Mouse (Mus musculus) brown adipose tissue, adult 24 weeks (tissue): ENCODE measurements at regions not wholly inside any gene's neighbourhood (a gene's known extent, or its start where the extent isn't known, plus 50 kb on each side); places are given as distances from the start of the nearest gene placed in this dataset.

ENCODE experiments used
- H3K27ac ChIP-seq: fragments of 200-500 bp; replicated peaks from 2 replicates; pipeline ENCODE4 v1.5.1; 2012; ENCODE audit warnings: low read depth, mild to moderate bottlenecking, low read length
- H3K4me1 ChIP-seq: fragments of 200-500 bp; 2 replicates; pipeline ENCODE4 v1.6.1; 2012; ENCODE audit warnings: low read length, mixed read lengths; ENCODE audit not compliant: control insufficient read depth, insufficient read depth, insufficient read length
- H3K4me3 ChIP-seq: fragments of 200-500 bp; 2 replicates; pipeline ENCODE4 v1.5.1; 2012; ENCODE audit warnings: low read depth, mild to moderate bottlenecking, low read length, moderate library complexity; ENCODE audit not compliant: insufficient read depth

DNA sequence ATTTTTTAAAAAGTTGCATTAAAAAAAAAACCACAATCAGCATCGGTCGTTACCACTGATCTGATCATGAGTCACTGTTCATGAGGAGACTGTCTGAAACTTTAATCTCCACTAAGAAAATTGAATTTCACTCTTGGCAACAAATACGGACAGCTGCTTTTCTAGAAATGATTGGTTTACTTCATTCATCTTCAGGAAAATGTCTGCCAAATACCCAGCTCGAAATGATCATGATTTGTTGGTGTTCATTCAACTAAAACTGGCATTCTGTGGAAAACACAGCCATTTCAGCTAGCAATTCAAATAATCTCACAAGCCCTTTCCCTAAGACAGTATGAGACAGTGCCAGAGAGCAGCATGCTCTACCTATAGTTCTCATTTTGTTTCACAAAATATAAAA lies 312.7 kb upstream of the Gm21798 start:
- H3K27ac ChIP-seq: no peak overlapping the region
- no peaks in the 10 kb centered on the region for H3K4me1 ChIP-seq
- H3K4me3 ChIP-seq: no peak overlapping the region

DNA sequence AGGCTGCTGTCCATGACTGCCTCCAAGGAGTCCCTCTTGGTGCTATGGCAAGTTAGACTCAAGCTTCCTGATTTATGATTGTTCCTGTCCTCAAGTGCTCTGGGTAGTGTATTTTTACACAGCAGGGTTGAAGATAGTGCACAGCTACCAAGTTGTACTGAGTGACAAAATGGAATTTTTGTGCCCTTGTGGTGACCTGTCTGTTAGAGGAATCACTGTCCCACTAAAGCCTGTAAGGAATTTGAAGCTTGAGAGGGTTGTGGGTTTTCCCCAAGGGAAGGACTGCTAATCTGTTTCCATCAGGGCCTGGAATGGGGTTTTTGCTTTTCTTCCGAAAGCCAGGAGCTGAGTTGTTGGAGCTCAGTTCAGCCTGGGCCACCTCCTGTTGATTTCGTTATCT lies 306.8 kb upstream of the Gm21798 start:
- no peak overlapping the region for H3K4me3 ChIP-seq
- H3K4me1 ChIP-seq: no peaks in the 10 kb centered on the region
- no peak overlapping the region for H3K27ac ChIP-seq

- H3K4me1 ChIP-seq: no peaks in the 10 kb centered on the region
- H3K27ac ChIP-seq: no peak overlapping the region
- no peak overlapping the region for H3K4me3 ChIP-seq
These were observed 306.3 kb upstream of the Gm21798 start for GRCm38 (mm10) chr15:64511176-64511575.

DNA sequence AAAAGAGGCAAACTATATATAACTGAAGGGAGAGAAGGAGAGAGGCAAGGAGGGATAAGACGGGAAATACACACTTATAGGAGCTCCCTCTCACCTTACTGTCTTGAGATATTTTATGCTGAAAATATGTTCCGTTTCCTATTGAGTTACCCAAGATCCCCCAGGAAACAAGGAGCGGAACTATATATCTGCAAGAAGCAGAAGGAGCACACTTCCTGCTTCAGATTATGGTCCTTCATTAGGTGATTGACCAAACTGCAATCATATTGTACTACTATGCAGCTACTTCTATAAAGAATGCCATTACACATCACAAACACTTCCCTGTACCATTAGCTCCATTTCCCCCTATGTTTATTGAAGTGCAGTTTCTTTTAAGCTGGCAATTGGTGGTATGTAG lies 304.9 kb upstream of the Gm21798 start:
- H3K27ac ChIP-seq: no peak overlapping the region
- H3K4me1 ChIP-seq: no peaks in the 10 kb centered on the region
- H3K4me3 ChIP-seq: no peak overlapping the region

DNA sequence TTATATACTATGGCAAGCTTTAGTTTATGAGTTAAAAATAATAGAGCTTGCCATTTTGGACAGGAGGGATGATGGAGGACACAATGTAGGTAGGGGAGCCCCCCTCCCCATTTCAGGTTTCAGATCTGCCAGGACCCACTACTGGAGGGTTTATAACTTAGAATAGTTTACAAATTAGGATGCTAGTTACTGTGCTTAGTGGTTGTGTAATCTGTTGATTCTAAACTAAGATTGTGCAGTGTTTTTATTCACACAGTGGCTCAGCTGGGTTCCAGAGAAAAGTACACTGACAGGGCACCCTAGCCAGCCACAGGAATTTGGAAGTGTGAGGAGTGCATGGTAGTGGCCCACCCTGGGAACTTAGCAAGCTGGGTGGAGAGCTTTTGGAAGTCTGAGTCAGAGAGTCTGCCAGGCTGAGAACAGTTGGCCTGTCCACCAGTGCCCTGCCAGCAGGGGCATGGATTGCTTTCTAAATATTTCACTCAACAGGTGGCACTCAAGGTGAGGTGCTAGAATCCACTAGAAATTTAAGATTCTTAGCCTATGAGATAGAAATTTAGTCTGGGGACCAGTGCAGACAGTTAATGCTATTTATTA lies 303.9 kb upstream of the Gm21798 start:
- H3K27ac ChIP-seq: no peak overlapping the region
- no peak overlapping the region for H3K4me3 ChIP-seq
- H3K4me1 ChIP-seq: no peaks in the 10 kb centered on the region

GRCm38 (mm10) chr15:64515179-64515578 lies 302.3 kb upstream of the Gm21798 start:
- no peaks in the 10 kb centered on the region for H3K4me1 ChIP-seq
- H3K27ac ChIP-seq: no peak overlapping the region
- no peak overlapping the region for H3K4me3 ChIP-seq

DNA sequence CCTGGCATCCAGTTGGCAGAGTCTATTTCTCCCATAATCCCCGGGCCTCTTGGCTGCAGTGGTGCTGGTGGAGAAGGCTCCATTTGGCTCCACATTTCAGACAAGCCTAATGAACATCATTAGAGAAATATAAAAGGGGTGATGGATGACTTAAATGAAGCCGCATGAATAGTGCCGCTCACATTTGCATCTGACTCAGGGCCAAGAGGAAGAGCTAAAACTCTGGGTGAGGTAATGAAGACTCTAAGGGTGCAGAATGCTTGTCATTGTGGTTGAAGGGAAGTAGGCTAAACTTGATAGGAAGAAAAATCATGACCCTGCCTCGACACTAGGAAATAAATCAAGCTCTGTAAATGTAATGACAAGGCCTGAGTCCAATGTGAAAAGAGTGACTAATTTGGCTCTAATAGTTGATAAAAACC lies 298.3 kb upstream of the Gm21798 start:
- Histone ChIP-seq H3K4me3 (no peak overlapping the region), H3K4me1 (no peaks in the 10 kb centered on the region)

GRCm38 (mm10) chr15:64520568-64520967 lies 296.9 kb upstream of the Gm21798 start:
- Histone ChIP-seq H3K4me1 (no peaks in the 10 kb centered on the region), H3K27ac (no peak overlapping the region), H3K4me3 (no peak overlapping the region)

More for the DNA sequence above, 298.3 kb upstream of the Gm21798 start:
- H3K27ac ChIP-seq: no peak overlapping the region

DNA sequence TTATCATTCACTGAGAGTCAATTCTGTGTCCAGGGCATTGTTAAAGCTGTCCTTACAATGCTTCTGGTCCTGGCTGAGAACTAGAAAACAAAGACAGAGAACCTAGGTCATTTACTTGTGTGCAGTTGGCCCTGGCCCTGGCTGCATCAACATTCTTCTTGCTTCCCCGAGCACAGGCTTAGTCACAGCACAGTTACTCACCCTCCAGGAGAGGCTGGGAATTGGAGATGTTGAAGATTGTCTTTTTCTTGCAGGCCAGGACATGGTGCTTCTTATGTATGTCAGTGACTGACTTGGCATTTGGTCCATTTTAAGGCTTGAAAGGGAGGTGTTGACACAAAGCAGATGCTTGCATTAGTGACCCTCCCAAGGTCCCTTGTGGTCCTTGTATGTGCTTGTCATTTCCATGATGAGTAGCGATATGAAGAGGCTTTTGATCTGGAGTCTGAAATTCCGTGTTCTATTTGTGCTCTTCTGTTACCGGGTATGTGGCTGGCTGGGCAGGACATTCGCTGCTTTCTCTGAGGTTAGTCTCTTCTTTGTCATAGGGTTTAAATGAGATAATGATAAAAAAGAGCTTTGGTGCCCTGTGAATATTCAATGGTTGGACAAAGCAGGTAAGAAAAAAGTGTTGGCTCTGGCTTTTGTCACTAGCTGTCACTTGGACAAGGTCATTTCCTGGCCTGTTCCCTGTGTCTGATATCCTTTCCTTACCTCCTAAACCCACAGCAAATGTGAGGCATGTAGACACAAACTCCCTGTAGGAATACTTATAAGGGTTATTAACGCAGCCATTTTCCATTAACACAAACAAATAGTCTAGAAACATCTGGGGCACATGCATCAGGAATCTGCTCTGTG lies 285.0 kb upstream of the Gm21798 start:
- H3K27ac ChIP-seq: no peak overlapping the region
- H3K4me3 ChIP-seq: no peak overlapping the region

GRCm38 (mm10) chr15:64533169-64533795 lies 284.2 kb upstream of the Gm21798 start:
- no peak overlapping the region for H3K4me3 ChIP-seq
- no peaks in the 10 kb centered on the region; the same call in 1 of the 2 replicates for H3K4me1 ChIP-seq
- H3K27ac ChIP-seq: no peak overlapping the region; the same call in 1 of the 2 replicates

More for the DNA sequence above, 285.0 kb upstream of the Gm21798 start:
- no peaks in the 10 kb centered on the region; the same call in 1 of the 2 replicates for H3K4me1 ChIP-seq

DNA sequence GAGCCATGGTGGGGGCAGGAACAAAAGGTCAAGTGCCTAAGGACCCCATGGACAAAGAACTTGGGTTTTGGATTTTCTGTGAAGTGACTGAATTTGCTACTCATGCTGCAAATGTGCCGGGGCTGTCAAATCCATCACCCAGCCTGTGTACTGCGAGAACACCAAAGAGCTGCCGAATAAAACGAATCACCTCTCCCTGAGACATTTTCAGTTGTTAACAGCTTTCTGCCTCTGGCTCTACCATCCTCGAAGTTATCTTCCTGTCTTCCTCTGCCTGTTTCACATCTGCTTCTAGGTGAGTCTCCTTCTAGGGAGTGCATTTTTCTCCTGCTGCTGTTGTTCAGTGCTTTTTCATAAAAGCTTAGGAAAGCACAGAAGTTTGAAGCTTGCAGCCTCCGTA lies 283.3 kb upstream of the Gm21798 start:
- Histone ChIP-seq H3K4me1 (no peaks in the 10 kb centered on the region; the same call in 1 of the 2 replicates), H3K4me3 (no peak overlapping the region), H3K27ac (no peak overlapping the region)

DNA sequence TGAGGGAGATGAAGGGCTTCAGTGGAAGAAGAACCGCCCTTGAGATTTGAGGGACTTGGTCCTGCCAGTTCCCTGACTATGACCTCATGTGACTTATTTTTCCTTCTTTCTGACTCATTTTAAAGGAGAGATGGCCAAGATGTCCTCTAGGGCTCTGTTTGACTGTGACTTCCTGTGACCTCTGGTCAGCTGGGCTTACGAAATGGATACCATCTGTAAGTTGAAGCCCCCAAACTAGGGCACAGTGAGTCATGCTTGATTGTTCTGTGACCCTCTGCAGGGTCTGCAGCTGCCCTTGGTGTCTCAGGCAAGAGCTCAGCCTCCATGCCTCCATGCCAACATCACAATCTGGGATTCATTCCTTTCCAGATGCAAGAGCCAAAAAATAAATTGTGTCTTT lies 282.3 kb upstream of the Gm21798 start:
- Histone ChIP-seq H3K4me1 (no peaks in the 10 kb centered on the region; the same call in 1 of the 2 replicates), H3K27ac (peak overlapping the region; percentile 31), H3K4me3 (no peak overlapping the region)

DNA sequence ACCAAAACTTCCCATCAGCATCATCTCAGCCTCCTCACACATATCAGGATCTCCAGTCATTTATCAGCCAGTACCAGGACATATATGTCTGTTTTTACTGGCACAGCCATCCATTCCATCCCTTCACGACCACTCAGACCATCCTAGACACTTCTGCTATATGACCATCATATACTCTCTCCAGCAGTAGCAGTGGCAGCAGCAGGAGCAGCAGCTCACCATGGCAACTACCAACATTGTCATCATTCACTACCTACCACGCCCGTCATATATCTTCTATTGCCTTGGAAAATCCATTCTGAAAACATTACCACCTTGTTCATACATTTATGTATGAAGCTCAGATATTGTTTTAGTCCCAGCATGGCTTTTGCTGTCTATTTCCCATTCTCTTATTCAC lies 276.1 kb upstream of the Gm21798 start:
- Histone ChIP-seq H3K4me3 (no peak overlapping the region), H3K27ac (no peak overlapping the region), H3K4me1 (no peaks in the 10 kb centered on the region)

GRCm38 (mm10) chr15:64542250-64542901 lies 275.1 kb upstream of the Gm21798 start:
- Histone ChIP-seq H3K27ac (peak overlapping the region; percentile 50), H3K4me3 (no peak overlapping the region), H3K4me1 (no peaks in the 10 kb centered on the region)

- no peak overlapping the region for H3K27ac ChIP-seq
- H3K4me1 ChIP-seq: no peaks in the 10 kb centered on the region
- no peak overlapping the region for H3K4me3 ChIP-seq
These were observed 274.6 kb upstream of the Gm21798 start for GRCm38 (mm10) chr15:64542908-64543307.
